ENCODE assay signal across 31 mouse cellular contexts in genomic region chr1:19102631-19103030, GRCm38 (mm10). TPM values are rescaled to one million over a fixed set of nuclear protein-coding genes. Genes with fewer than 3 reads are reported as not detected.
DNase-seq lines count a peak whose midpoint lies in the region; ATAC-seq and TF ChIP-seq lines count a peak whose summit lies in the region.
"Had no signal": no experiment of that assay in that cellular context is flagged by ENCODE, and none has a peak within 500 bp of the region (broad histone marks: within the 10 kb centered on the region; RNA-seq: fewer than 3 reads in every experiment).

Tfap2d (plus strand) TSS chr1:19103022.

- H3K27me3 ChIP-seq in hindbrain, embryonic 15.5 days, result peaks cover 95% of the 10 kb centered on the region
- peaks cover 99% of the 10 kb centered on the region for H3K27me3 ChIP-seq in hindbrain, embryonic 13.5 days
- H3K27me3 ChIP-seq in forebrain, embryonic 15.5 days, result peaks cover 92% of the 10 kb centered on the region
- H3K27me3 ChIP-seq in midbrain, embryonic 12.5 days, result peaks cover 90% of the 10 kb centered on the region
- H3K27me3 ChIP-seq in midbrain, postnatal 0 days (ENCODE audit: insufficient read depth, low read length), result peaks cover 42% of the 10 kb centered on the region
- H3K27me3 ChIP-seq in heart, embryonic 10.5 days (ENCODE audit: insufficient read depth, poor library complexity, severe bottlenecking), result peaks cover 98% of the 10 kb centered on the region

- DNase-seq in midbrain, postnatal 0 days (ENCODE audit: low spot score), result no peak
- DNase-seq in left cerebral cortex, postnatal 25 days (ENCODE audit: low spot score in 2 of 2), result no peak
- DNase-seq in spleen, adult 12 weeks (ENCODE audit: low spot score), result no peak
- DNase-seq in heart, embryonic 10.5 days (ENCODE audit: low spot score), result no peak
- DNase-seq: adrenal gland, adult 8-10 months; cerebellum, adult 11 months; cerebellum, adult 9-10 months; gastrocnemius, postnatal 14 days; kidney, adult 8-10 months; kidney, postnatal 10 days; layer of hippocampus, adult 9-11 months; lung, embryonic 14.5 days; lung, postnatal 14 days; right cerebral cortex, postnatal 4 days had no signal

- H3K4me2 ChIP-seq in hindbrain, embryonic 15.5 days, result no peak within 1 kb of the TSS
- no peak within 1 kb of the TSS for H3K4me2 ChIP-seq in hindbrain, embryonic 13.5 days
- no peak within 1 kb of the TSS for H3K4me2 ChIP-seq in forebrain, embryonic 15.5 days (replicated peaks)
- H3K4me2 ChIP-seq in midbrain, embryonic 12.5 days (replicated peaks), result peak within 1 kb of the TSS; percentile 46
- H3K4me2 ChIP-seq in midbrain, postnatal 0 days (ENCODE audit: low read depth, low read length, poor library complexity, severe bottlenecking), result peak within 1 kb of the TSS; percentile 43
- H3K4me2 ChIP-seq: heart, embryonic 15.5 days; limb, embryonic 12.5 days; liver, embryonic 15.5 days; lung, embryonic 14.5 days; neural tube, embryonic 13.5 days; stomach, embryonic 15.5 days had no signal

- H3K9me3 ChIP-seq in hindbrain, embryonic 15.5 days, result no peaks in the 10 kb centered on the region
- H3K9me3 ChIP-seq in hindbrain, embryonic 13.5 days, result no peaks in the 10 kb centered on the region
- no peaks in the 10 kb centered on the region for H3K9me3 ChIP-seq in forebrain, embryonic 15.5 days
- H3K9me3 ChIP-seq in midbrain, embryonic 12.5 days, result no peaks in the 10 kb centered on the region
- H3K9me3 ChIP-seq in midbrain, postnatal 0 days (ENCODE audit: low read length), result no peaks in the 10 kb centered on the region
- H3K9me3 ChIP-seq in heart, embryonic 10.5 days, result no peaks in the 10 kb centered on the region
- H3K9me3 ChIP-seq: heart, embryonic 15.5 days; limb, embryonic 12.5 days; liver, embryonic 15.5 days; neural tube, embryonic 13.5 days; stomach, embryonic 15.5 days had no signal

- TF ChIP-seq CTCF in midbrain, postnatal 0 days (IDR thresholded peaks at IDR 0.05), result no peak

- no peak within 1 kb of the TSS for H3K9ac ChIP-seq in hindbrain, embryonic 15.5 days
- H3K9ac ChIP-seq in hindbrain, embryonic 13.5 days, result no peak within 1 kb of the TSS
- no peak within 1 kb of the TSS for H3K9ac ChIP-seq in forebrain, embryonic 15.5 days (replicated peaks)
- peak within 1 kb of the TSS; percentile 49 for H3K9ac ChIP-seq in midbrain, embryonic 12.5 days (replicated peaks)
- H3K9ac ChIP-seq in midbrain, postnatal 0 days (replicated peaks; ENCODE audit: low read length, poor library complexity, severe bottlenecking), result peak within 1 kb of the TSS; percentile 61
- H3K9ac ChIP-seq: heart, embryonic 15.5 days; limb, embryonic 12.5 days; liver, embryonic 15.5 days; lung, embryonic 14.5 days; neural tube, embryonic 13.5 days; stomach, embryonic 15.5 days had no signal

- 4% methylated on average over 6 of the region's 6 CpGs for whole genome bisulfite sequencing in hindbrain, embryonic 15.5 days
- WGBS in hindbrain, embryonic 13.5 days, result 4% methylated on average over 6 of the region's 6 CpGs
- WGBS in forebrain, embryonic 15.5 days, result 3% methylated on average over 6 of the region's 6 CpGs
- 3% methylated on average over 6 of the region's 6 CpGs for WGBS in midbrain, embryonic 12.5 days
- WGBS in midbrain, postnatal 0 days, result 2% methylated on average over 6 of the region's 6 CpGs
- 8% methylated on average over 6 of the region's 6 CpGs for WGBS in heart, embryonic 10.5 days

- H3K4me1 ChIP-seq in hindbrain, embryonic 15.5 days (replicated peaks), result no peaks in the 10 kb centered on the region
- H3K4me1 ChIP-seq in hindbrain, embryonic 13.5 days (replicated peaks), result no peaks in the 10 kb centered on the region
- no peaks in the 10 kb centered on the region for H3K4me1 ChIP-seq in forebrain, embryonic 15.5 days
- H3K4me1 ChIP-seq in midbrain, embryonic 12.5 days, result peaks cover 5% of the 10 kb centered on the region; the same call in 1 of the 2 replicates
- no peaks in the 10 kb centered on the region for H3K4me1 ChIP-seq in midbrain, postnatal 0 days (ENCODE audit: insufficient read depth, low read length)
- no peaks in the 10 kb centered on the region for H3K4me1 ChIP-seq in heart, embryonic 10.5 days
- H3K4me1 ChIP-seq: heart, embryonic 15.5 days; limb, embryonic 12.5 days; liver, embryonic 15.5 days; neural tube, embryonic 13.5 days; stomach, embryonic 15.5 days had no signal

- no peak for ATAC-seq in hindbrain, embryonic 15.5 days (ENCODE audit: low FRiP score, low read depth)
- no peak for ATAC-seq in hindbrain, embryonic 13.5 days (ENCODE audit: low FRiP score)
- ATAC-seq in forebrain, embryonic 15.5 days (replicated peaks), result no peak
- no peak for ATAC-seq in midbrain, embryonic 12.5 days (ENCODE audit: low FRiP score, low read depth)
- no peak for ATAC-seq in midbrain, postnatal 0 days (ENCODE audit: low FRiP score)
- ATAC-seq: CD4-positive, CD25-positive, alpha-beta regulatory T cell, adult 4 months; intestine, embryonic 16.5 days had no signal

- H3K4me3 ChIP-seq in hindbrain, embryonic 15.5 days, result 0 out of 2 replicates have a peak within 1 kb of the TSS, but pooled peaks have one; percentile 0
- H3K4me3 ChIP-seq in hindbrain, embryonic 13.5 days, result no peak within 1 kb of the TSS
- H3K4me3 ChIP-seq in forebrain, embryonic 15.5 days, result peak within 1 kb of the TSS; percentile 22
- peak within 1 kb of the TSS; percentile 44 for H3K4me3 ChIP-seq in midbrain, embryonic 12.5 days
- H3K4me3 ChIP-seq in midbrain, postnatal 0 days (ENCODE audit: low read depth, low read length), result peak within 1 kb of the TSS; percentile 38
- H3K4me3 ChIP-seq in heart, embryonic 10.5 days, result no peak within 1 kb of the TSS
- H3K4me3 ChIP-seq: heart, embryonic 15.5 days; limb, embryonic 12.5 days; liver, embryonic 15.5 days; myocyte; neural tube, embryonic 13.5 days; stomach, embryonic 15.5 days had no signal

- no peaks in the 10 kb centered on the region for H3K36me3 ChIP-seq in hindbrain, embryonic 15.5 days
- H3K36me3 ChIP-seq in hindbrain, embryonic 13.5 days, result no peaks in the 10 kb centered on the region
- no peaks in the 10 kb centered on the region for H3K36me3 ChIP-seq in forebrain, embryonic 15.5 days
- no peaks in the 10 kb centered on the region for H3K36me3 ChIP-seq in midbrain, embryonic 12.5 days
- H3K36me3 ChIP-seq in midbrain, postnatal 0 days (ENCODE audit: insufficient read depth, low read length), result no peaks in the 10 kb centered on the region
- no peaks in the 10 kb centered on the region for H3K36me3 ChIP-seq in heart, embryonic 10.5 days
- H3K36me3 ChIP-seq: heart, embryonic 15.5 days; limb, embryonic 12.5 days; liver, embryonic 15.5 days; neural tube, embryonic 13.5 days; stomach, embryonic 15.5 days had no signal

- H3K27ac ChIP-seq in hindbrain, embryonic 15.5 days (replicated peaks), result no peak within 1 kb of the TSS
- no peak within 1 kb of the TSS for H3K27ac ChIP-seq in hindbrain, embryonic 13.5 days
- H3K27ac ChIP-seq in forebrain, embryonic 15.5 days (replicated peaks), result peak within 1 kb of the TSS; percentile 56; the same call in 1 of the 2 replicates
- peak within 1 kb of the TSS; percentile 89 for H3K27ac ChIP-seq in midbrain, embryonic 12.5 days (replicated peaks)
- H3K27ac ChIP-seq in midbrain, postnatal 0 days (ENCODE audit: low read depth, low read length), result peak within 1 kb of the TSS; percentile 86
- no peak within 1 kb of the TSS for H3K27ac ChIP-seq in heart, embryonic 10.5 days
- H3K27ac ChIP-seq: heart, embryonic 15.5 days; limb, embryonic 12.5 days; liver, embryonic 15.5 days; neural tube, embryonic 13.5 days; stomach, embryonic 15.5 days had no signal

- intact Hi-C loops in left cerebral cortex, postnatal 25 days (cut with DNase I), result no loop called here

RNA-seq across cellular contexts. Expression of gene Tfap2d, which starts in this region (rescaled TPM):
- polyA plus RNA-seq in hindbrain, embryonic 15.5 days (2015; fragmentation: Nextera tagmentation; extraction: Ambion mirVana), result 2.7 and 30.0 TPM in 2 replicates
- polyA plus RNA-seq in hindbrain, embryonic 13.5 days (2015; fragmentation: Nextera tagmentation; extraction: Ambion mirVana), result 2.1 and 4.8 TPM in 2 replicates
- 14.7 and 16.7 TPM in 2 replicates for polyA plus RNA-seq in forebrain, embryonic 15.5 days (2015; fragmentation: Nextera tagmentation; extraction: Ambion mirVana)
- polyA plus RNA-seq in midbrain, embryonic 12.5 days (2016; fragmentation: Nextera tagmentation; extraction: Ambion mirVana), result 41.4 and 41.9 TPM in 2 replicates
- total RNA-seq in midbrain, postnatal 0 days (2014; rRNA removed), result 65.5 and 74.2 TPM in 2 replicates
- polyA plus RNA-seq in midbrain, postnatal 0 days (2015; fragmentation: Nextera tagmentation; extraction: Ambion mirVana), result 54.9 and 56.8 TPM in 2 replicates
- 1 to 10 TPM; 4.0 to 5.0 TPM for total RNA-seq in left cerebral cortex, postnatal 25 days (2021)
- not detected in 2 replicates for polyA plus RNA-seq in heart, embryonic 10.5 days (2016; fragmentation: Nextera tagmentation; extraction: Ambion mirVana)
- total RNA-seq: adrenal gland, adult 8-10 months; common myeloid progenitor, adult 5-6 weeks; ES-E14; gastrocnemius, postnatal 14 days; granulocyte monocyte progenitor cell, adult 5-6 weeks; heart, postnatal 25 days; liver, adult 2 months had no signal
- polyA plus RNA-seq: CD4-positive, CD25-positive, alpha-beta regulatory T cell, adult 4 months; heart, embryonic 15.5 days; intestine, embryonic 16.5 days; limb, embryonic 12.5 days; liver, embryonic 15.5 days; lung, embryonic 14.5 days; myocyte; neural tube, embryonic 13.5 days had no signal

Comparison
In these comparisons a context has a peak if more than half of its experiments do, and no peak if none do; other contexts are left out.
1. RNA of gene Tfap2d (total RNA-seq): 65.5 to 74.2 TPM in midbrain, postnatal 0 days; 4.0 to 5.0 TPM in left cerebral cortex, postnatal 25 days; every median in the first group is over 10 times any median in the second.
2. H3K4me3 ChIP-seq: peak in hindbrain, embryonic 15.5 days (single experiment), forebrain, embryonic 15.5 days (single experiment), midbrain, embryonic 12.5 days (single experiment) and midbrain, postnatal 0 days (single experiment); none in hindbrain, embryonic 13.5 days (single experiment) and heart, embryonic 10.5 days (single experiment).
3. H3K27ac ChIP-seq: peak in forebrain, embryonic 15.5 days (single experiment), midbrain, embryonic 12.5 days (single experiment) and midbrain, postnatal 0 days (single experiment); none in hindbrain, embryonic 15.5 days (single experiment), hindbrain, embryonic 13.5 days (single experiment) and heart, embryonic 10.5 days (single experiment).
4. H3K4me2 ChIP-seq: peak in midbrain, embryonic 12.5 days (single experiment) and midbrain, postnatal 0 days (single experiment); none in hindbrain, embryonic 15.5 days (single experiment), hindbrain, embryonic 13.5 days (single experiment) and forebrain, embryonic 15.5 days (single experiment).
5. H3K9ac ChIP-seq: peak in midbrain, embryonic 12.5 days (single experiment) and midbrain, postnatal 0 days (single experiment); none in hindbrain, embryonic 15.5 days (single experiment), hindbrain, embryonic 13.5 days (single experiment) and forebrain, embryonic 15.5 days (single experiment).